Mouse (Mus musculus) brain, embryonic 14.5 days (tissue): ENCODE results near the gene Ankrd55. TPM values are rescaled to one million over a fixed set of nuclear protein-coding genes. Genes with fewer than 3 reads are reported as not detected.
A peak's percentile ranks its signal among the peaks of the same experiment; 100 is the strongest.

Experiments
- DNase-seq: peaks from one replicate; pipeline ENCODE4 v3.0.0-alpha.2; 2011; ENCODE audit warnings: low read depth
- CTCF ChIP-seq: fragments of 200-500 bp; IDR thresholded peaks from 2 replicates; pipeline ENCODE4 v1.5.1; 2012; ENCODE audit warnings: inconsistent platforms, mild to moderate bottlenecking, moderate library complexity, borderline replicate concordance; ENCODE audit not compliant: insufficient read depth, insufficient read length; ENCODE audit errors: extremely low read depth
- POLR2A ChIP-seq: fragments of 200-500 bp; IDR thresholded peaks from 2 replicates; pipeline ENCODE4 v1.6.1; 2012; ENCODE audit warnings: mild to moderate bottlenecking, inconsistent platforms, borderline replicate concordance; ENCODE audit not compliant: poor library complexity, insufficient read depth, insufficient read length, severe bottlenecking; ENCODE audit errors: extremely low read depth
- polyA plus RNA-seq: library from polyadenylated mRNA; depleted of rRNA; stranded (reverse); fragments of >200 nt; gene quantifications from 2 replicates; pipeline ENCODE4 v1.2.3, GENCODE M21; 2012

The Ankrd55 gene
- polyA plus RNA-seq, 1 experiment = 8.5 TPM

DNA sequence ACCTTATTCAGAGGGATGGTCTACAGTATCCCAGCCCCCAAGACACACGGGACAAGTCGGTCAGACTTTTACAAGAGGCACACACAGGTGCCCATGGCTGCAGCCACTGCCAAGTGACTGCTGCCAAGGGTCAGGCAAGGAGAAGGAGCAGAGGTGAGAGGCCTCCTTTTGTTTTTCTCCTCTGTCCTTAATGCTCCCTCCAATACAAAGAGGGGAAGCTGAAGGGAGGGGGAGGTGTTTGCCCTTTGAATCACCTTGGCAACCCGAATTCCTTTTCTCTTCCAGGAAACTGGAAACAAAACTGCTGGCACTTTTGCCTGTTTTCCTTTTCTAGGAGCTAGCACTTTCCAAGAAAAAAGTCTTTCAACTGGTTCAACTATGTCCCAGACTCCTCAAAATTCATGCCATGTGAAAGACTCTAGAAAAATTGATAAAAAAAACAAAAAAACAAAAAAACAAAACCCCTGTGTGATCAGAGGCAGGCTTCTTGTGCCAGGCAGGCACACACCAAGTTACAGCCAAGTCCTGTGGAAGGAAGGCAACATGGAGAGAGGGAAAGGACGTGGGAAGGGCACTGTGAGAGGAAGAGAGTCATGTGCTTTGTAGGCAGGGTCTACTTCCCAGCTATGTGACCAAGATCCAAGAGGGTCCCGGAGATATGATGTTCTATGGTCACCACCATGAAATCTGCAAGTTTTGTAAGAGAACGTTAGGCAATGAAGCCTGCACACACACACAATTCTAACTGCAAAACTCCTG lies 66.0 kb downstream of the Ankrd55 start:
- DNase-seq = peak; percentile 55
- TF ChIP-seq POLR2A = no peak
- no peak for TF ChIP-seq CTCF

DNA sequence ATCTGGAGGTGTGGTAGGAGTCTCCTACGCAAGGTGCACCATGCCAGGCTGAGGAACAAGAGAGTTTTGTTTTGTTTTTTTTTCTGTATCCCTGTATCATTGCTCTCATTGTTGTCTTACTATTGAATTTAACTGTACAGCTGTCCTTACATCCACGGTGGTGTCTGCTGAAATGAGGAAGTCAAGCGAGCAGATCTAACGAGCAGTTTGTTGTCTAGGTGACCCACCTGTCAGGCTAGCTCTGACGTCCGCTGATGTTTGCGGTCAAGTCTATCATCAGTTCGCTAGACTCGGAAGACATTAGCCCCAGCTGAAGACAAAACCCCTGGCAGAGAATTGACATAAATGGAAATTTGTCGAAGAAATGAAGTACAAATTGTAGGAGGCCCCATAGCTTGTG lies 66.7 kb downstream of the Ankrd55 start:
- TF ChIP-seq POLR2A (no peak), CTCF (no peak)
- no peak for DNase-seq

DNA sequence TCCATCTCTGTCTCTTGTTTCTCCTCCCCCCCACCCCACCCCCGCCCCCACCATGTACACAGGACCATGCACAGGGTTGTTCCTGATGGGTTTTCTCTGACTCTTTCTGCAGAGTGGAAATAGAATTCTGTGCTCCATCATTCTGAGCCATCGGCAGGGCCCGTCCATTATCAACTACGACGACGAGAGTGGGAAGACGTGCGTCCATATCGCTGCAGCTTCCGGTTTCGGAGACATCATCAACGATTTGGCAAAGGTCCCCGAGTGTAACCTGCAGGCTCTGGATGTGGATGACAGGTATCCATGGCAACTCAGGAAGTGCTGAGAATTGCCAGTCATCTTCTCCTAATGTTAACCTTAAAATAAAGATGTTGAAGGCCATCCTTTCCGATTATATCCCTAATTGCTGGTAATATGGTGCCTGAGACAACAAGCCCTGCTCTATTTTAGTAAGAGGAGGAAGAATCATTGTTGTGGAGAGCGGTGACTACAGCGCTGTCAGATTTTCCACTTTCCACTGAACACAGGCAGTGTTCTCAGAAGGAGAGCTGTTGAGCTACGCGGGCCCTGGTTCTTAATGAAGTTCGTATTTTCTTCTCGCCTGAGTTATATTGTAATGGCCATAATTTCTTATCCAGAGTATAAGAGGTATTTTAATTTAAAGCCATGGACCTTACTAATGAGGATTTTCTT lies 67.7 kb downstream of the Ankrd55 start:
- peak; percentile 37 for DNase-seq
- TF ChIP-seq CTCF = no peak
- TF ChIP-seq POLR2A = no peak

DNA sequence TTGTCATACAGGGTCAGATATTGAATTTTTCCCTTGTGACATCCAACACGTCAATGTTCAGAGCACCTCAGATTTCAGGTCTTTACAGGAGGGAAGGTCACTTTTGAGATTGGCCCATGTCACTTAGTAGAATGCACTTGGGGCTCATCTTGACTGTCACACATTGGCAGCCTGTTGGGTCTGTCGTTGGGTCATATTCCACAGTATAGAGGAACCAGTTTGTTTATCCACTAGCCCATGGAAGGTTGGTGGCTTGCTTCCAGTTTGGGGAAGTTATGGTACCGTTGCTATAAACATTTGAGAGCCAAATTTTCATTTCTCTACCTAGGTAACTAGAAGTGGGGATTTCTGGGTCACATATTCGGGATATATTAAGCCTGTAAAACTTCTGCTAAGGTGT lies 73.3 kb downstream of the Ankrd55 start:
- TF ChIP-seq POLR2A (no peak), CTCF (no peak)
- DNase-seq = no peak

DNA sequence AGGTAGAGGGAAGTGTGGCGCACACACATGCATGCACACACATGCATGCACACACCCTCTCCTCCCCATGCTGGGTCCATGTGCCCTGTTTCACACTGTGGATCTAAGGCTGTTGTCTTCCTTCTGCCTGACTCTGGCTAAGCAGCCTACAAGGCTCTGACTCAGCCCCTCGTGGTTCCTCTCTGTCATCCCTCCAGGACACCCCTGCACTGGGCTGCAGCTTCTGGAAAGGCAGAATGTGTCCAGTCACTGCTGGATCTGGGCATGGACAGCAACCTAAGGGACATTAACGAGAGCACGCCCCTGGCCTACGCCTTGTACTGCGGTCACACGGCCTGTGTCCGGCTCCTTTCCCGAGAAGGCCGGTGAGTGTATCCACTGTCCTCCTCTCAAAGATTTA lies 75.0 kb downstream of the Ankrd55 start:
- DNase-seq = no peak
- no peak for TF ChIP-seq CTCF
- no peak for TF ChIP-seq POLR2A

DNA sequence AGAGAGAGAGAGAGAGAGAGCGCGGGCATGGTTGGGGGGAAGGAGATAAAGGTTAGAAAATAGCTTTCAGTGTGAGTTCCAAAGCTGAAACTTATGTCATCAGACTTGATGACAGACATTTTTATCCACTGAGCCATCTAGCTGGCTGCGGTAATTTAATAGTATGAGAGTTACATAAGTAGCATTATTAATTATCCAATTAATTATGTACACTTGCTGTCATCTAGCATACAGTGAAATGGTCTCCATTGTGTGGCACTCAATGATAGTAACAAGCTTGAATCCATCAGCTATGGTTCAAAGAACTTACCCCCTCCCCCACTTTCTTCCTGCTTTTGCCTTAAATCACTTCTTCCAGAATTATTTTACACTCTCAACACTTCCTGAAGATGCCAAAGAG lies 75.5 kb downstream of the Ankrd55 start:
- no peak for DNase-seq
- TF ChIP-seq CTCF (no peak), POLR2A (no peak)

DNA sequence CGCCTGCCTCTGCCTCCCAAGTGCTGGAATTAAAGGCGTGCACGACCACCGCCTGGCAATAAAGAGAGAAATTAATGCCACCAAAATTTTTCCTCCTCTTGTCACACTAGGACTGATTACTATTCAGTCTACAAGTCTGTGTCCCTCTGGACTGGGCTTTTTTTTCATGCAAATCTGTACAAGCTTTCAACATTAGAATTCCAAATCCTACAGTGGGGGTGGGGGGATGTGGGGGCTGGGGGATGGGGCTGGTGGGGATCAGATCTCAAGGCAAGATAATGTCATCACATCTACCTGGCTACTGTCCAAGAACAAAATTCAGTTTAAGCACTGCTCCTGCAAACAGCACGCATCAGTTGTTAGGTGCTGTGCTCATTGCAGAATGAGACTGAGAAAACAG lies 76.4 kb downstream of the Ankrd55 start:
- peak; percentile 47 for DNase-seq
- TF ChIP-seq POLR2A (no peak), CTCF (no peak)

DNA sequence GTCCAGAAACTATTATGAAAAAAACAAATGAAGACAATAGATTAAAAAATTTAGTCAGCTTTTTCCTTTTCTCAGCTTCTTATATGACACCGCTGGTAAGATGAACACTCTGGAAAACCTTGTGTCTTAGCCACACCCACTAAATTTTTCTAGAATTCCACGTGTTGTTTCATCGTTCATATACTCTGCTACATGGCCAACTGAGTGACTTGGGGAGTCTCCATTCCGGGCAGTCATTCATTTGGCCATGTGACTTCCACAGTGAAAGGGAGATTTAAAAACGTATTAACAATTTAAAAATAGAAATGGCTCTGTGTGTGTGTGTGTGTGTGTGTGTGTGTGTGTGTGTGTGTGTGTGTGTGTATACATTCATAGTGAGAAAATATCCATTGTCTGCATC lies 77.1 kb downstream of the Ankrd55 start:
- TF ChIP-seq CTCF = no peak

DNA sequence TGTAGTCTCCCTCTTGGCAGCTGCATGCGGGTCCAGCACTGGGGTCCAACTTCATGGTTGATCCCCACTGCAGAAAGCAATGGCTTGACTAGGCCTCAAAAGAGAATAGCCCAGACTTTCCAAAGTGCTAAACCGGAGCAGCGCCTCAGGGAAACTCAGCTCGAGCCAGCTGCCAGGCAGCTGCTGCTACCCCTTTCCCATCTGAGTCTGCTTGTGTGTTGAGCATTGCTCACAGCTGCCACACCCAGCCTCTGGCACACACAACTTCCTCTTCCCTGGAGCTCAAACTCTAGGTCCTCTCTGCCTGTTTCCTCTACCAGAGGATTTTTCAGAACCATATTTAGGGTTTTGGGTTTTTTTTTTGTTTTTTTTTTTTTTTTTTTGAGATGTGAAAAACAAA lies 77.5 kb downstream of the Ankrd55 start:
- no peak for TF ChIP-seq POLR2A
- no peak for TF ChIP-seq CTCF
- peak; percentile 43 for DNase-seq

More for the DNA sequence above, 77.1 kb downstream of the Ankrd55 start:
- no peak for DNase-seq

DNA sequence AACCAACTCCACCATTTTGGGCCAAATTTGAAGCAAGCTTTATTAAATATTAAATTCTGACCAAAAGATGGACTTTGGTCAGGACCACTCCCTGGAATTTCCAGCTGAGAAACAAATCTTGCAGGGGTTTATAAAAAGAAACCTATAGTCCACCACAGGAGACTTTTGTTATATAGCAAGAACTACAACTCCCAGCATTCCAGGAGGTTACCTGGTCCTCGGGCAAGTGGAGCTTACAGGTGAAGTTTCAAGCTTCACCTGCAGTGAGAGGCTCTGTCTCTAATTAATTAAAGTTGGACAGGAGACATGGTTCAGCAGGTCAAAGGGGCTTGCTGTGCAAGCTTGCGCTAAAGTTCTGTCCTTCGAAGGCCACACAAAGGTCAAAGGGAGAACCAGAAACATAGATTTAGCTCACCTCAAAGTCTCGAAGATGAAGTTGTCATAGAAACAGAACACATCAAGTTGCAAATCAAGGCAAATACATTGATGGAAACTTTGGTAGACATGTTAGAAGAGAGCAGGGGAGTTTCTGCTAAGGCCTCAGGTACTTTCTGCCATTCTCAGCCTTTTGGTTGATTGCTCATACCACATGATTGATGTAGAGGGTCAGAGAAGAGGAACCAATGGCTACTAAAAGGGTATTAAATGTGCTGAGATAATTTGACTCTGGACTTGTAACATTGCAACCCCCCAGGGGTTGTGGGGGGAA lies 78.2 kb downstream of the Ankrd55 start:
- TF ChIP-seq CTCF (no peak), POLR2A (no peak)
- no peak for DNase-seq

DNA sequence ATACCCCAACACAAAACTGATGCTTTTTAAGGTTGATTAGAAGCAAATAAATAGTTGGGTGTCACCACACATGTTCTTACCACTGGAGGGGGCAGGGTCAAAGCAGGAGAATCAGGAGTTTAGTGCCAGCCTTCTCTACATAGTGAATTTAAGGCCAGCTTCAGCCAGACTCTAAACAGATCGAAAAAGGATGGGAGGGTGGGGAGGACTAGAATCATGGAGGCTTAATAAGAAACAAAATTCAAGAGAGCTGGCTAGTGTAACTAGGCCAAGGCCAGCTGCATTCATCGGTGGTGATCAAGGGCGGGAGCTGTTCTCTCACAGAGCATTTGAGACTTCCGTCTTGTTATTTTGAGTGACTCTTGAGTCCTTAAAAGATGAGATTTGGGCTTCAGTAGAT lies 83.5 kb downstream of the Ankrd55 start:
- TF ChIP-seq POLR2A (no peak), CTCF (no peak)
- DNase-seq = no peak

DNA sequence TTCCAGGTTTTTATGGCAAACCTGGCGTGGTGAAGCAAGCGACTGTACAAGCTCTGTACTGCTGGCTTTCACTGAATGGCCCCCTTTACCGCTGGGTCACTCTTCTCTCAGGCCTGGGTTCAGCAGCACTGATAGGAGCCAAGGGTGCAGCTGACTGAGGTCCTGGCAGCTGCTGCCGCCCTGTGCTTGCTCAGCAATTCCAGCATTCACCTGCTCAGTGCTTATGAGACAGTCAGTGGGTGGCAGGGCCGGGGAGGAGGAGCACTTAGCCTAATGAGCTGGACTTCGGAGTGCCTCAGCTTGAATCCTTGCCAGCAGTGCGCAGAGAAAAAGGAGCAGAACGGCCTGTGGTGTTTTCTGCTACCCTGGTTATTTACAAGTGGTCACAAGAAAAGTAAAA lies 87.5 kb downstream of the Ankrd55 start:
- TF ChIP-seq POLR2A = no peak
- no peak for TF ChIP-seq CTCF
- DNase-seq = peak; percentile 85

DNA sequence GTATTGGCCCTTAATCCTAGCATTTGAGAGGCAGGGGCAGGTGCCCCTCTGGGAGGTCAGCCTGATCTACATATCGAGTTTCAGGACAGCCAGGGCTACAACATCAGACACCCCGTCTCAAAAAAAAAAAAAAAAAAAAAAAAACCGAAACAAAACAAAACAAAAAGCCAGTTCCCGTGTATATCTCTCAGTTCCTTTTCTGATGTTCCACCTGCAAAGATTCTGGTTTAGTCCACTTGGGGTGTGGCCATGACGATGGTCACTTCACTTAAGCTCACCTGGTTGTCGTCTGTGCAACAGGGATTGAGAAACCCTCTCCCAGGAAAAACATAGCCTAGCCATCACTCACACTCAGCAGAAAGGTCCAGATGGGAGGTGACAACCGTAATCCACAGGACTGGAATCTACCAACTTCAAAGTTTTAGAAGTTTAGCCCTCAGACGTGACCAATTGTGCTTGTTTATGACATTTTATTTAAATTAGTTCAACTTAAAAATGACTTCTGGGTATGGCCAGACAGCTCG lies 90.6 kb downstream of the Ankrd55 start:
- no peak for DNase-seq
- no peak for TF ChIP-seq POLR2A
- no peak for TF ChIP-seq CTCF
